Mouse (Mus musculus) right cerebral cortex, postnatal 25 days (tissue): Measurements from ENCODE around the gene Sf1.

Experiments
- DNase-seq: peaks from one replicate; pipeline ENCODE4 v3.0.0; 2022

Gene Sf1

DNA sequence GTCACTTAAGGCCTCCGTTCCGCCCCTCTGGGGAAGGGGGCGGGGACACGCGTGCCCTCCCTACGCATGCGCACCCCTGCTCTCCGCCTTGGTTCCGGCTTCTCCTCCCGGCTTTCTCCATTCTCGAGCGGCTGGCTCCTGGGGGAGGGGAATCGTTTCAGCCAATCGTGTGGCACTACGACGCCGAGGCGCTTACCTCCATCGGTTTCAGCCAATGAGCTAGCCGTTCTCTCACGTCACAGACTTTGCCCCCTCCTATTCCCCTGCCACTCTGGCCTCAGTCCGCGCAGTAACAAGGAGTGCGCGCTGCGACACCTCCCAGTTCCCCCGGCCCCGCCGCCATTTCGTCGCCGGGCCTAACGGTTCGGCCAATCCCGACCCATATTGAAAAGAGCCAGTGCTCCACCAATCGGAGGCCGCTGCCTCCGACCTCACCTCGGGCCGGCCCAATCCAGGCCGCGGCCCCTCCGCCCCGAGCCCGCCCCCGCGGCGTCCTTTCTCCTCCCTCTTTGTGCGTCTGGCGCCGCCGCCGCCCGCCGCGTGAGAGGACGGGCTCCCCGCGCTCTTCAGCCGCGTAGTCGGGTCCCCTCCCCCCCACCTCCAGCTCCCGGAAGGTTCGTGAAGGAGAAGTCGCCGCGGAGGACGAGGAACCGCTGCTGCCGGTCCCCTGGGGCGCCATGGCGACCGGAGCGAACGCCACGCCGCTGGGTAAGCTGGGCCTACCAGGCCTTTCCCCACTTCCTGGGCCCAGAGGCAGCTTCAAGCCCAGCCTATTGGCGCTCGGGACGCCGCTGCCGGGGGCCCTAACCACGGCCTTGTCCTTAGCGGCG lies at the start of gene Sf1:
Sf1 (plus strand) TSS at position 280 of the 830 bp plus-strand sequence.
- DNase-seq, result peak; percentile 100

DNA sequence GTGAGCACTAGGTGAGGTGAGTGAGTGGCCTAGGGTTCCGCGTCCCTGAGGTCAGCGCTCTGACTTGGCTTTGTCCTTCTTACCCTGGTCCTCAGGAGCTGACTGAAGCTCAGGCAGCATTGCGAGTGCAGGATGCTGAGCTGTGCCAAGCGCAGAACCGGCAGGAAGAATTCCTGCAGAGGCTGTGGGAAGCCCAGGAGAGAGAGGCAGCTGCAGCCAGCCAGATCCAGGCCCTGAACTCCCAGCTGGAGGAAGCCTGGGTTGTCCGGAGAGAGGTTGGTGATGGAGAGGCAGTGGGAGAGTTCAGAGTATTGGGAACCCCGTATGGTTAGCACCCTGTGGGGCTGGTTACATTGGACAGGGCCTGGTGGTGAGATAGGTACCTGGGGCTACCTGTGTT lies 49.7 kb upstream of the Sf1 start:
- no peak for DNase-seq

DNA sequence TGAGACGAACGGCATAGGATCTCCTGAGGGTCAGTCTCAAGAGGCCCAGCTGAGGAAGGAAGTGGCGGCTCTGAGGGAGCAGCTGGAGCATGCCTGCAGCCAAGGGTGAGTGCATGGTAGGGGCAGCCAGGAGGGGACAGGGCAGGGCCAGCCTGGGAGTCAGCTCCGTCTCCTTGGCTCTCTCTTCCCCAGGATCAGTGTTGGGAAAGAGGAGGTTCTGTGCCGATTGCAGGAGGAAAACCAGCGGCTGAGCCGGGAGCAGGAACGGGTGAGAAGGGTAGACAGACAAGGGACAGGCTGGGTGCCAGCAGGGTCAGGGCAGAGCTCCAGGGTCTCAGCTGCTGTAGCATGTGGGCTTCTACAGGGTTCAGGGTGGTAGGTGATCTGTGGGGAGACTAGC lies 49.0 kb upstream of the Sf1 start:
- no peak for DNase-seq

GRCm38 (mm10) chr19:6315573-6315972 lies 47.9 kb upstream of the Sf1 start:
- no peak for DNase-seq

- DNase-seq, result no peak
These were observed 45.3 kb upstream of the Sf1 start for GRCm38 (mm10) chr19:6318145-6318544.

DNA sequence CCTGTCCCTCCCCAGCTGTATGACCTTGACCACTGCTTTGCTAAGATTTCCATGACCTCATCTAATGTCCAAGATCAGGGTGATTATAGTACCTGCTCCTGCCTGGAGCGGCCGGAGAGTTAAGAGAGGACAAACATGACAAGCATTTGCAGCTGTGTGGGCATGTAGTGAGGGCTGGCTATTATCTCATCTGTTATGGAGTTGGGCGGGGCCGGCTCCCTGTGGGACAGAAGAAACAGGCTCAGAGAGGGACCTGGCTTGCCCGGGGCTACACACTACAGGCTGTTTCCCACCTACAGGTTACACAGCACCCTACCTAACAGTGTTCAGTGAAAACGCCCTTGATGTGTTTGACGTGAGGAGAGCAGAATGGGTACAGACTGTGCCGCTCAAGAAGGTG lies 42.1 kb upstream of the Sf1 start:
- no peak for DNase-seq

GRCm38 (mm10) chr19:6321786-6322621 lies 41.5 kb upstream of the Sf1 start:
- no peak for DNase-seq

DNA sequence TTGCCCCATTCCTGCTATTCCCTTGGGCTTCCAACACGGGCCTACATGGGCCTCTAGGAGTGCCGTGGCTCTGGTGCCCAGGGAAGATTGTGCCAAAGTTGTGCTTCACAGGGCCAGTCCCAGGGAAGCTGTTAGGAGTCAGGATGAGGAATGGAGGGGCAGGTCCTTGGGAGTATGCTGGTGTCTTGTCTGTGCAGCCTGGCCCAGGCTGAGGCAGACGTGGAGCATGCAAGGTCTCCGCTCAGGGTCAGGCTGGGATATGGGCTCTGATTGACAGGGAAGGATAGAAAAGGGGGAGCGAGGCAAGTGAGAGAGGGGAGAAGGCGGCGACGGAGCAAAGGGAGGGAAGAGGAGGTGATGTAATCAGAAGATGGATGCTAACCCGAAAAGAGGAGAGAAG lies 38.7 kb upstream of the Sf1 start:
- DNase-seq, result no peak

GRCm38 (mm10) chr19:6331178-6331577 lies 32.3 kb upstream of the Sf1 start:
- no peak for DNase-seq

DNA sequence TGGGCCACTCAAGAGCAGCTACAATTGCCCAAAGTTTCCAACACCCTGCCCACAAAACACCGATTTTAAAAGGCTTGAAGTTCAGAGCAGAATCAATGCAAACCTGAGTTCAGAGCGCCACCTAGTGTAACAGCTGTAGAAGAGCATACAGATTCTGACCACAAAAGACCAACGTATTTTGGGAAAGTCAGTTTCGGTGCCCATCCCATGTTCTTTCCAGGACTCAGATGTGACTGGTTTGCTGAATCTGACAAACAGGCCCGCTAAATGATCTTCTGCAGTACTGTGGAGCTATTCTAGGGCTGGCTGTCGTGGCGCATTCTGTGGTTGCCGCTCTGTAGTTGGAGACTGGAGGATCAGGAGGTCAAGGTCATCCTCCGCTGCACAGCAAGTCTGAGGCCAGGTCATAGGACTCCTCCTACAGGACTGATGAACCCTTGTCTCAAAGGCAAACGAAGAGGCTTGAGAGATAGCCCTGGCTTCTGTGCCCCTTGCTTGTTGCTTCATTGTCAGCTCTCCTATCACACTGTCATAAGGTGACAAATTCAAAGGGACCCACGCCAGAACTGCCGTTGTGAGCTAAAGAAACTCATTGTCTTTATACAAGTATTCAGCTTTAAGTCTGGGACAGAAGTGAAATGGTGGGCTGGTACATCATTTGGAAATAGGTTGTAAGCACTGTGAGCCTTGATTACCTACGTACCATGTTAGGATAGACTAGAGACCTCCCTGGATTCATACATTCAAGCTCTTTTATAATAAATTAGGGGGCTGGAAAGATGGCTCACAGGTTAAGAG lies 31.6 kb upstream of the Sf1 start:
- peak; percentile 39 for DNase-seq

- DNase-seq, result no peak
These were observed 29.5 kb upstream of the Sf1 start for GRCm38 (mm10) chr19:6333761-6334595.

- peak; percentile 96 for DNase-seq
These were observed 28.6 kb upstream of the Sf1 start, which contains the start of gene Men1 for GRCm38 (mm10) chr19:6334673-6335457. Men1 (plus strand) TSS chr19:6334979.

DNA sequence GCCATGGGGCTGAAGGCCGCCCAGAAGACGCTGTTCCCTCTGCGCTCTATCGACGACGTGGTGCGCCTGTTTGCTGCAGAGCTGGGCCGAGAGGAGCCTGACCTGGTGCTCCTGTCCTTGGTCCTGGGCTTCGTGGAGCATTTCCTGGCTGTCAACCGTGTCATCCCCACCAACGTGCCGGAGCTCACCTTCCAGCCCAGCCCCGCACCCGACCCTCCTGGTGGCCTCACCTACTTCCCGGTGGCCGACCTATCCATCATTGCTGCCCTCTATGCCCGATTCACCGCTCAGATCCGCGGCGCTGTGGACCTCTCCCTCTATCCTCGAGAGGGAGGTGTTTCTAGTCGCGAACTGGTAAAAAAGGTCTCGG lies 28.0 kb upstream of the Sf1 start:
- DNase-seq, result no peak

DNA sequence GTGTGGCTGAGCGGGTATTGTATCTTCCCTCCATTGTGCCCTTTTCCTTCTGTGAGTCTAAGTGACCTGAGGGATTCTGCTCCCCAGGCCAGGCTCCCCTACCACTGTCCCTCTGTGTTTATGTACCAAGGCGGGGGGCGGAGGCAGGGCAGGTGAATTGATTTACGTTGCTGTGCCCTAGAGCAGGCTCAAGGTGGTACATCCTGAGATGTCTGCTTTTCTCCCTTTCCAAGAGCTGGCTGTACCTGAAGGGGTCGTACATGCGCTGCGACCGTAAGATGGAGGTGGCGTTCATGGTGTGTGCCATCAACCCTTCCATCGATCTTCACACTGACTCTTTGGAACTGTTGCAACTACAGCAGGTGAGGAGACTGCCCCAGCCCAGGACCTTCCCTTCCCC lies 26.6 kb upstream of the Sf1 start:
- DNase-seq, result no peak

- DNase-seq, result no peak
These were observed 25.3 kb upstream of the Sf1 start for GRCm38 (mm10) chr19:6338171-6338570.

DNA sequence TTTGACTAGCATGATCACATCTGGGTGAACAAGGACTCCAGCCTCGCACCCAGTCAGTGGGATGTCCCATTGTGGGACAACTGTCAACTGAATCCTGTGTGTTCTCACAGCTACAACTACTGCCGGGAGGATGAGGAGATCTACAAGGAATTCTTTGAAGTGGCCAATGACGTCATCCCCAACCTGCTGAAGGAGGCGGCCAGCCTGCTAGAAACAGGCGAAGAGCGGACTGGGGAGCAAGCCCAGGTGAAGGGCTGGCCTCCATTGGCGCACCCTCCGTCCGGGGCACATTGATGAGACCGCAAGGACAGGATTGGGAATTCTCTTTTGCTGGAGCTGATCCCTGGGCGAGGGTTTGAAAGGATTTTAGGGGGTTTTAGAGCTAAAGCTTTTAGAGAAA lies 24.8 kb upstream of the Sf1 start:
- DNase-seq, result no peak

GRCm38 (mm10) chr19:6339191-6339590 lies 24.3 kb upstream of the Sf1 start:
- no peak for DNase-seq

DNA sequence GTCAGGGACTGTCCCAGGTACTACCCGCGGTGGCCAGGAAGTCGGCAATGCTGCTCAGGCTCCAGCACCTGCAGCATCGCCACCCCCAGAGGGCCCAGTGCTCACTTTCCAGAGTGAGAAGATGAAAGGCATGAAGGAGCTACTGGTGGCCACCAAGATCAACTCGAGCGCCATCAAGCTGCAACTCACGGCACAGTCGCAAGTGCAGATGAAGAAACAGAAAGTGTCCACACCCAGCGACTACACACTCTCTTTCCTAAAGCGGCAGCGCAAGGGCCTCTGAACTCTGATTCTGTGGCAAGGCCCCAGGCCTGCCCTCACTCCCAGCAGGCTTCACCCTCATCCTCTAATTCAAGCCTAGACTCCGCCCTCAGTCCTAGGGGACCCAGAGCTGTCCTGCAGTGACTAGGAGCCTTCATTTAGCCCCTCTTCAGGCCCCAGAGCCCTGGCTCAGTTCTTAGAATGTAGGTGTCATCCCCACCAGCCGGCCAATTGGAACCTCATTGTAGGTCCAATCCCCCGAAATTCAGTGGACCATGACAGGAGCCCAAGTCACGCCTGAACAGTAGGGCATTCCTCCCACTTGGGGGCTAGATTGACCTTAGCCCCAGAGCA lies 23.5 kb upstream of the Sf1 start:
- DNase-seq, result no peak

GRCm38 (mm10) chr19:6340524-6341452 lies 22.7 kb upstream of the Sf1 start, which contains the start of gene Map4k2:
Map4k2 (plus strand) TSS chr19:6341135.
- peak; percentile 80 for DNase-seq
